Mouse (Mus musculus) megakaryocyte progenitor cell, adult 5-6 weeks (primary cell): Measurements from ENCODE around the gene Dnmt3c. TPM values are rescaled to one million over a fixed set of nuclear protein-coding genes. Genes with fewer than 3 reads are reported as not detected.
A peak's percentile ranks its signal among the peaks of the same experiment; 100 is the strongest.

Source experiments
- ATAC-seq: replicated peaks from 2 replicates; pipeline ENCODE4 v1.8.0; 2016; ENCODE audit warnings: mild to moderate bottlenecking, moderate TSS enrichment, inconsistent platforms; ENCODE audit not compliant: poor library complexity
- total RNA-seq, 2 experiments: library from RNA; stranded (forward) in 1 of 2; stranded (reverse) in 1 of 2; fragments of 157-497, 149-512 nt in 1 of 2; fragments of 200-1000 nt in 1 of 2; gene quantifications; 2 replicates each; pipeline versions ENCODE4 v1.2.3 to v1.2.4; 2015 to 2017

The Dnmt3c gene
- total RNA-seq, 2 experiments from 2014 or later, result 0.22 TPM; not detected in 1

DNA sequence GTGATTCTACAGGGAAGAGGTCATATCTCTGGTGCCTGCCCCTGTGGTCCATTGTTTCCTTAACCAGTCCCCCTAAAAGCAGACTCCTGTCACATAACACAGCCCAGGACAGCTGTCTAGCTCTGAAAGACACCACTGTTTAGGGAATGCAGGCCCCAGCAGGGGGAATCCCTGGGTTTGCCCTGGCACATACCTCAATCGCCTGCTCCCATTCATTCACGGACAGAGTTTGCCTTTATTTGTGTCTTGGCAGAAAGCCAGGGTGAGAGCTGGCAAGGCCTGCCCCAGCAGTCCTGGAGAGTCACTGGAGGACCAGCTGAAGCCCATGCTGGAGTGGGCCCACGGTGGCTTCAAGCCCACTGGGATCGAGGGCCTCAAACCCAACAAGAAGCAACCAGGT is 16.8 kb downstream of the Dnmt3c start:
- ATAC-seq, result peak; percentile 12

GRCm38 (mm10) chr2:153717861-153718260 is 21.4 kb downstream of the Dnmt3c start:
- ATAC-seq, result peak; percentile 78

GRCm38 (mm10) chr2:153723098-153723497 is 26.6 kb downstream of the Dnmt3c start:
- no peak for ATAC-seq

GRCm38 (mm10) chr2:153724424-153724823 is 28.0 kb downstream of the Dnmt3c start:
- peak; percentile 84 for ATAC-seq

- no peak for ATAC-seq
Measured at GRCm38 (mm10) chr2:153724871-153725270, 28.4 kb downstream of the Dnmt3c start.

DNA sequence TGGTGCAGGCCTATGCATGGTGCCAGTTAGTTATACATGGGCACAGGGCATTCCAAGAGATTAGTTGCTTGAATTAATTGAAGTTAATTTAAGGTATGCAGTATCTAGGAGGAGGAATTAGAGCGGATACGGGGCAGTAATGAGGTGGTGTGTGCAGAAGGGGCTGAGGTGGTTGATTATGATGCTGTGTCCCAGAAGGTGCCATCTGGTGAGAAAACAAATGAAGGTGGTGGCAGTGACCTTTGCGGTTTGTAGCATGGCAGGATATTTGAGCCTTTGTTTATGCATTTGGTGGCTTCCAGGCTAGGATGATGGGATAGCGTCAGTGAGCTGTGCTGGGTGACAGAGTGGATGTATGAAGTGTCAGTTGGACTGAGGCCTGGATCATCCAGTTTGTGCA is 28.8 kb downstream of the Dnmt3c start:
- no peak for ATAC-seq

DNA sequence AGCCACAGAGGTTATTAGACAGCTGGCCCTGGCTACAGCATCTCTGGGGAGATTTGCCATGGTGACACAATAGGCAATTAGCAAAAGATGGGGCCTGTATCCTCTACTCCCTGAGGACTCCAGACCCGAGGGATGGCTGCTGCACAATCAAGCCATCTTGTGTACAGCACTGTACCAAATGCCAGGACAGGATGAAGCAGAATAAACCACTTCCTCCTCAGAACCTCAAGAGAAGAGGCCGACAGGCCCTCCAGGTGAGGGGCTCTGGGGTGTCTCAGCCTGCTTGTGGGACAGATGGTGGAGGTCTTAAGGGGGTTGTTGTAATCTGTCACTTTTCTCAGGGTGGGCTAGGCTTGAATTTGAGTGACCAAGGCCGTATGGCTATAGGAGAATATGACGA is 37.6 kb downstream of the Dnmt3c start:
- ATAC-seq, result no peak

GRCm38 (mm10) chr2:153740500-153741436 is 44.3 kb downstream of the Dnmt3c start, which contains the start of gene Mapre1:
Gene Mapre1 (plus strand): TSS chr2:153741274.
- ATAC-seq, result peak; percentile 93

DNA sequence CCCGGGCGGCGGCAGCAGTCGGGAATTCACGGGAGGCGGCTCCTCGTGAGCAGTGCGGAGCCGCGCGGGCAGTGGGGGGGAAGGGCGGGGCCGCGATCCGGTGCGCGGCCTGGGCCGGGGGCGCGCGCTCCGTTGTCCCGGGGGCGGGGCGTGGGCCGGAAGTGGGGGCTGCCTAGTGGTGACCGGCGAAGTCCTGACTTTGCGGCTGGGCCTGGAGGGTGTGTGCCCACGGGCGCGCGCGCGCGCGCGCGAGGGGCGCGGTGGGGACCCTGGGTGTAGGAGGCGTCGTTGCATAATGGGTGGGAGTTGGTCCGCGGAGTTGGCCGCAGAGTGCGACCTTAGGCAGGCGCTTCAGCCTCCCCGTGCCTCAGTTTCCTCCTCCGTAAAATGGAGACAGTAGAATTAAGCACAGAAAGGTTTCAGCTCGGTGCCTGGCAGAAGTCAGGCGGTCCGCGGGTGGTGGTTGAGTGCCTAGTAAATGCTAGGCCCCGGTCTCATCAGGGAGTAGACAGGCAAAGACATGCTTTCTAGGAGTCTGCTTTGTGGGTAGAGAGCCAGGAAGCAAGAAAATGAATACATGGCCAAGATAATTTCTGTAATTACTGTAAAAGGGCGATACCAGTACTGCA is 45.1 kb downstream of the Dnmt3c start:
- peak; percentile 50 for ATAC-seq

GRCm38 (mm10) chr2:153747994-153748393 is 51.5 kb downstream of the Dnmt3c start:
- ATAC-seq, result no peak

DNA sequence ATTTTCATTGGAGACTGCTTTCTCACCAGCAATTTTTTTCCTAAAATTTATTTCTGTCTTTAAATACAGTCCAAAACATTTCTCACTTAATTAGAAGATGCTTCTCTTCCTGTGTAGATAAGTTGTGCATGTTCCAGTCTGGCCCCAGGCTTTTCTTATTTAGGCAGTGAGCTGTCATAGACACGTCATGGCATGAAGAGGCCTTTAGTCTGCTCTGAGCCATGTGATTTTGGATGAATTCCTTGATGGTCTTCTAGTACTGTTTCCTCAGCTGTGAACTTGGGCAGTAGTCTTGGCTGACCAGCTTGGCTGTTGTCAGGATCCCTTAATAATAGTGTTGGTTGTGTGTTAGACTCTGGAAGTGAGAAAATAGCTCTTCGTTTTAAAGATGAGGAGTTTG is 53.9 kb downstream of the Dnmt3c start:
- ATAC-seq, result no peak

GRCm38 (mm10) chr2:153762121-153762520 is 65.7 kb downstream of the Dnmt3c start:
- ATAC-seq, result no peak

DNA sequence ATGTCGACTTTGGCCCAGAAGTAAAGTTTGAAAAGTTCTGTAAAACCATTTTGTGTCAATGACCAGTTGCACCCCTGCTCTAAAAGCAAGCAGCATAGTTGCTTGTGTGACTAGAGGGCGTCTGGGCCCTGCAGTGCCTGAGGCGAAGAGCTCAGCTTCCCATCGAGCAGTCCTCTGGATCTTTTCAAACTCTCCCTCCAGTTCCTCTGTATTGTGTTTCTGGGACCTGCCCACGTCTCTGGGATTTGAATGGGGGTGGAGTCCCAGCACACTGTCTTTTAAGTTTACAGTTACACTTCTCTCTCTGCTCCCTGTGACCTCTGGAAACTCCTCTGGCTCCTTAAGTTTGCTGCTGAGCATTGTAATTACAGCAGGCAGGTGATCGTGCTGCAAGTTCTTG is 71.0 kb downstream of the Dnmt3c start:
- ATAC-seq, result no peak

DNA sequence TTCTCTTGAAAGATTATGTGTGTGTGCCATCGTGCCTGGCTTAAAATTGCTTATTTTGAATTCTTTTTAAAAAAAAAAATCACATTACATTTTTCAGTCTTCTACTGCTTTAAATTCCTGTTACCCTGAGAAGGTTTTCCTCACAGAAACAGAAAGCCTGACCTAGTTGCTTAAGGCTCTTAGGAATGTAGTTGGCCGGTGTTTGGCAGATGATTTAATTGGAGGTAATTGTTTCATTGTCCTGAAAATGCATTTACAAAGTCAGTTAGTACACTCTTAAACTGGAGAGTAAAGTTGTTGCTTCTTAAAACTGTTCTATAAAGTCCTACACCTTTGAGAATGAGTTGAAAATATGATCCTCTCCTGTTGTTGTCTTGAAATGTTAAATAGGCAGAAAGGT is 72.4 kb downstream of the Dnmt3c start:
- no peak for ATAC-seq

- ATAC-seq, result no peak
Measured at GRCm38 (mm10) chr2:153772950-153773349, 76.5 kb downstream of the Dnmt3c start.

- no peak for ATAC-seq
Measured at GRCm38 (mm10) chr2:153775472-153775871, 79.0 kb downstream of the Dnmt3c start.

- ATAC-seq, result peak; percentile 94
Measured at GRCm38 (mm10) chr2:153778638-153779362, 82.3 kb downstream of the Dnmt3c start.
